Mouse (Mus musculus) cerebral cortex, adult 2 months (tissue): Measurements from ENCODE around the gene Tln2.

ENCODE experiments used
- WGBS: fragments of 180-500 bp; shearing (Covaris S2); methylation state at CpG from one replicate; pipeline ENCODE4 v1.1.7; 2018; 5-methylcytosine and 5-hydroxymethylcytosine counted together

Gene Tln2

DNA sequence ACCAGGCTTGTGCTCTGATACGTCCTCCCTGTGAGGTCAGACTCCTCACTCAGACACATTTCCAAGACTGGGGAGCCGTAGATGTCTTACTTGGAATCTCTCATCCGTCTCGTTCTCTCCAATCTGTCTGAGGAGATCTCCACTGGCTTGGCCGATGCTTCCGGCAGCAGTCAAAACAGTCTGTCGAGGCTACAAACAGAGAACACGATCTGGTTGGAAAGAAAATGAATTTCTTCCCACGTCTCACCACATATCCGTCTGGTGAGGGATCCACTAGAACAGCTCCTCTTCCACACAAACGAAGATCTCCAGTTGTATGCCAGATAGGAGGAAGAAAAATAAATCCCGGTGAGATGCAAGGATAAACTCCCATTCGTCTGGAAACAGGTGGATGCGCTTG lies 205.1 kb downstream of the Tln2 start:
- 66% methylated on average over 14 of the region's 14 CpGs for WGBS

DNA sequence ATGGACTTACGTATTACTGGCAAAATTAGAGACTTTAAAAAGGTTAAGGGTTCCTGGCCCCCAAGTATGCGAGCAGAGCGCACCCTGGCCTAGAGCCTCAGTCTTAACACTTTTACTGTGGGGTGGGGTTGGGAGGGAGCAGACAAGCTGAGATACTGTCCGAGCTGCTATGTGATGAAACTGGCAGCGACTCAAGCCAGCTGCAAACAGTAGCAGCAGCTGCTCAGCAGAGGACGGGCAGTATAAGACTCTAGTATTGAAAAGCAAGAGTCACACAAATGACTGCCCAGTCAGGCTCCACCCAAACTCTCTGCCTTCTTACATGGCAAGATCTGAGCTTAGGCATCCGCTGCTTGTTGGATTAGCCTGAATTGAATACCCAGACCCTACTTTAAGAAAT lies 206.1 kb downstream of the Tln2 start:
- 77% methylated on average over 7 of the region's 7 CpGs for WGBS

GRCm38 (mm10) chr9:67348983-67349382 lies 210.5 kb downstream of the Tln2 start:
- WGBS: 84% methylated on average over 7 of the region's 7 CpGs

- 97% methylated on average over 5 of the region's 5 CpGs for whole genome bisulfite sequencing
Observed at GRCm38 (mm10) chr9:67347184-67347583, 212.3 kb downstream of the Tln2 start.

DNA sequence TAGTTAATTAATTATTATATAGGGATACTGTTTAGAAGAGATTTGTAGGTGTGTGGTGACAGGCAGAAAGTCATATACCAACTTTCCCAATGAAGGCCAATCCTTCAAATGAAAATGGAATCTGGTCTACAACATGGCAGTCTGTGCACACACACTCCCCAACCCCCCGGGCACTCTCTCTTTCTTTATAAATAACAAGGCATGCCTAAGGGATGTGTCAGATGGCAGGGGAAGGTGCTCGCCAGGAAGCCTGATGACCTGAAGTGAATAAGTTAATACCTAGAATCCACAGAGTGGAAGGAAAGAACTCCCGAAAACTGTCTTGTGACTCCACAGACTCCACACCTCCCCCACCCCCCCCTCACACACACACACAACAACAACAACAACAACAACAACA lies 228.2 kb downstream of the Tln2 start:
- 90% methylated on average over 3 of the region's 3 CpGs for WGBS

DNA sequence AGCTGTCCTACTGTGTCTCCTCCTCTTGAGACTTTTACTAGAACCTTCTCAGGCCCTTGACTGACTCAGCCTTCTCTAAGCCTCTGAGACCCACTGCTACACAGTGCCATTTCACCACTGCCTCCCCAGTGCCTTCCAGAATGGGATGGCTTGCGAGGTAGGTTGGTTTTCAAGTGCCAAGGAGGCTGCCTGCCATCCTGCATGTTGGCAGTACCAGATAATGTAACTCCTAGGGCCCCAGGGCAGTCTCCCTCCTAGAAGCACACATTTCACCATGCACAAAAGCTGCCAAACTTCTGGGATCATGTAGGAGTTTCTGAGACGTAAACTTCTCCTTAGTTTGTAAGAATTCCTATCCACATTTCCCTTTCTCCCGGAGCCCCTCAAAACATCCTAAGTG lies 231.1 kb downstream of the Tln2 start:
- WGBS: 79% methylated on average over 3 of the region's 3 CpGs

DNA sequence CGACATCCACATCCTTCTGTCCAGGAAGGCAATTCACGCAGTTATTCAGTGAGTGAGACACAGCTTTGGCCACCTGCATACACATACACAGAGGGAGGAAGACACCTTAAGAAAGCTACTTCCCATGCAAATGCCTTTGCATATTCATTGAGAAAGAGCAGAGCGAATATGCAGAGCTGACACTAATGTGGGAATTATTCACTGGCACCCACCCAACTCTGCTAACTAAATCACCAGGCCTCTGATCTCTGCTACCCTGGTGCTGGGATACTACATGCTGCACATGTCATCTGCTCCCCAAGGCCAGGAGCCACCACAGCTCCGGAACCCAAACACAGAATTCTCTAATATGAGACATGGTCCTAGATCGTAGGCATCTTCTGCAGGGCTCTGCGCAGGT lies 237.6 kb downstream of the Tln2 start:
- 80% methylated on average over 6 of the region's 6 CpGs for WGBS

DNA sequence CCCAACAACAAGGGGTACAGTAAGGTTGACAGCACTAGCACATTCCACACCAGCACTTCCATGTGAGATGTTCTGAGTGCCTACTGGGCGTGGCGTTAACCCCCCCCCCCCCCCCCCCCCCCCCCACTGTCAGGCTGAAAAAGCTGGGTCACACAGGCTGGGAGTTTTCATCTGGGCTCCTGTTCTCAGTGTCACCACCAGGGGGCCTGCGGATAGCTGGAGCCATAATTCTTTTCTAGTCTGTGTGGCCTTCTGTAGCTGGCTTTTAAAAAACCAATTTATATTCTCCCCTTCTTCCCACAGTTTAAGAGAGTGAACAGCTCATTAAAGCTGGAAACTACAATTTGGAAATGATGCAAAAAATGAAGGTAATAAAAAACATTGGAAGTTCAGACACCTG lies 244.1 kb downstream of the Tln2 start:
- WGBS: 6% methylated on average over 3 of the region's 3 CpGs

DNA sequence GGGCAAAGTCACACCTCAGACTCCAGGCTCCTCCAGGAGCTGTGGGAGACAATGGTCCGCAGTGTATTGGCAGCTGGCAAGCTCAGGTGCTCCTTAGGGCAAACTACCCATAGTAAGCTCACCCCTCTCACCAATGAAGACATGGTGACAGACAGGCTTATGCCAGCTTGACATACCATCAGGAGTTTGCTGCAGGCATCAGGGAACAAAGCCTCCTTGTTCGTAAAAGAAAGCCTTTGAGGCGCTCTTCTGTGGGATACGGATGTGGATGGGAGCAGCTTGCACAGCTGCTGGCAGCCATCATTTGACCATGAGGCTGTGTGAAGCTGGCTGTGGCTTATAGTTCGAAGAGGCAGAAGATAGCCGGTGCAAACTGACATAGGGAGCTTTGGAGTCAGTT lies 254.5 kb downstream of the Tln2 start:
- WGBS: 76% methylated on average over 6 of the region's 6 CpGs

DNA sequence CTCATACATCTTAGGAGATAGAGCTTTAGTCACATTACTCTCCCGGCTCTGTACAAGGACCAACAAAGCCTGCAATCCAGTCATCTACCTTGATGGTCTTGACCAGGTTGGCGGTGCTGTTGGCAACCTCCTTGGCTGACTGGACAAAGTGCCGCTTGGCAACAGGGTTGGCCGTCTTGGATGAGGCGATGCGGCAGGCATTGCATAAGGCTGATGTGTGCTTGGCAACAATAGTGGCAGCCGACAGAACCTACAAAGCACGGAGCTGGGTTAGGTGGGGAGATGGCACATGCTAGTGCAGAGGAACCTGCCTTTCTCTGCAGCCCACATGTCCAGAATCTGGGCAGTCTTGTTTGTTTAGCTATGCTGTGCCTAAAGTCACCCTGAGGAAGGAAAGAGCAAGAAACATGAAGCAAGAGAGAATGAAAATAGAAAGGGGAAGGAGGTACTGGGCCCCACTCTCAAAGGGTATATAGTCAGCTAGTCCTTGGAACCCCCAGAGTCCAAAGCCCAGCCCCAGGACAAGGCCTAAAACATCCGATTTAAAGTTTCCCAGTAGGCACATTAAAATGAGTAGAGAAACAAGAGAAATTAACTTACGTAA lies 257.0 kb downstream of the Tln2 start:
- 87% methylated on average over 10 of the region's 10 CpGs for WGBS

- WGBS: 61% methylated on average over 2 of the region's 2 CpGs
Observed at GRCm38 (mm10) chr9:67301571-67301970, 257.9 kb downstream of the Tln2 start.

- WGBS: 69% methylated on average over 5 of the region's 5 CpGs
Observed at GRCm38 (mm10) chr9:67300769-67301168, 258.7 kb downstream of the Tln2 start.

DNA sequence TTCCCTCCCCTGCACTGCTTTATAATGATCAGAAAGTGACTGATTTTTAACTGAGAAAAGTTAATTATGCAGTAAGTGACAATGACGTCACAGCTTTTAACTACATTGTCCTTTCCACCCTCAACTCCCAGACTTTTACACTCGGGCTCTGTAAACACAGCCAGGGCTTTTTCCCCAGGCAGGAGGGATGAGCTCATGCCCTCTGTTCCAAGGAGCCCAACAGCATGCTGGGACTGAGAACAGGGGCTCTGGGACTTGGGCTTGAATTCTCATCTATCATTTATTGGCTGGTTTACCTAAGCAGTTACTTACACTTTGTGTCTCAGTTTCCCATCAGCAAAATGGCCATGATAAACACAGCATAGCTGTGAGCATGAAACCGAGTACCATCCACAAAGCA lies 259.2 kb downstream of the Tln2 start:
- 50% methylated on average over 3 of the region's 3 CpGs for WGBS

DNA sequence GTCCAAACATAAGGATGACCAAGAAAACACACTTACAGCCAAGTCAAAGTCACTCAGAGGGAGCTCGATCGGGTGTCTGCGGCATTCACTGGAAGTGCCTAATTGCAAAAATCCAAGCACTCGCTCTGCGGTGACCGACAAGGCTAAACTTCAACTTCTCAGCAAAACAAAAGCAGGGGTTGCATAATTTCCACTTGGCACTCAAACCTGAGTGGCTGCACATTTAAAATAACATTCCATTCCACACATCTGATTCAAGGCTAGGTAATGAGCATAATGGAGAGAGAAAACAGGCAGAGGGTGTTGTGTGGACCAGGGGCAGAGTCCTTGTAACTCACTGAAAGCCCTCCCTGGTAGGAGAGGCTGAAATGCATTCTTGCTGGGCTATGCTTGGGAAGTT lies 260.3 kb downstream of the Tln2 start:
- 73% methylated on average over 6 of the region's 6 CpGs for WGBS

GRCm38 (mm10) chr9:67297236-67297889 lies 262.1 kb downstream of the Tln2 start:
- WGBS: 90% methylated on average over 6 of the region's 6 CpGs

- WGBS: 92% methylated on average over 4 of the region's 4 CpGs
Observed at GRCm38 (mm10) chr9:67287457-67287856, 272.0 kb downstream of the Tln2 start.

GRCm38 (mm10) chr9:67286801-67287200 lies 272.7 kb downstream of the Tln2 start:
- WGBS: 91% methylated on average over 3 of the region's 3 CpGs

DNA sequence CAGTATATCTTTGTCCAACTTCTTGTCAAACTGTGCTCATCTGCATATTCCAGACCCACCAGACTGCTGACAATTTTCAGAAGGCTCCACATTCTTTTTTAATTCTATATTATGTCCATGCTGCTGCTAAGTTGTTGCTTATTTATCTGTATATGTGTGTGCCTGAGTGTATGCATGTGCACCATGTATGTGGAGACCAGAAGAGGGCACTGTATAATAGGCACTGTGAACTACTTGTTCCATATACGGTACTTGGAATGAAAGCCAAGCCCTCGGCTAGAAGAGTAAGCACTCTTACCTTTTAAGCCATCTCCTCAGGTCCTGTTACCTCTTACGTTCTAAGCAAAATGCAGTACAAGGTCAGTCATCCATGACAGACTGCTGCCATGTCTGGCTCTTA lies 274.0 kb downstream of the Tln2 start:
- 71% methylated on average over 3 of the region's 3 CpGs for WGBS

GRCm38 (mm10) chr9:67281812-67282211 lies 277.7 kb downstream of the Tln2 start:
- WGBS: 76% methylated on average over 6 of the region's 6 CpGs

- 49% methylated on average over 6 of the region's 6 CpGs for WGBS
Observed at GRCm38 (mm10) chr9:67276446-67276845, 283.1 kb downstream of the Tln2 start.

- 56% methylated on average over 3 of the region's 3 CpGs for WGBS
Observed at GRCm38 (mm10) chr9:67274296-67274695, 285.2 kb downstream of the Tln2 start.

DNA sequence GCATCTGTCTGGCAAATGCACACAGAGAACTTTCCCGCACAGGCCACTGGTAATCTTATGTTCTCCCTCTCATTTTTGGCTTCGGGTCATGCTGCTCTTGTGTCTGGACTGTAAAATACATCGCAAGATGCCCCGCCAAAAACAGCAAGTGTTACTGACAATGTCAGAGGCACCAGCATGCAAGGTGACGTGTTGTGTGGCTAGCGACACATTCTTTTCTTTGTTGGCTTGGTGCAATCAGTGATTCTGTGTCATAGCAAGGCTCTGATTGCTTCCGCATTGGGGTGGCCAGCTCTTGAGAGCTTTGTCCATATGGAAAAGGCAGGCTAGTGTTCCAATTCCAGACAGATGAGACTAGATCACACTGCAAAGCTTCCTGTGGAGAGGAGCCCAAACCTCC lies 288.8 kb downstream of the Tln2 start:
- 73% methylated on average over 7 of the region's 7 CpGs for WGBS

- 71% methylated on average over 7 of the region's 7 CpGs for WGBS
Observed at GRCm38 (mm10) chr9:67270061-67270595, 289.4 kb downstream of the Tln2 start.
